Mouse (Mus musculus): ENCODE results near the gene Slc47a1. TPM values are rescaled to one million over a fixed set of nuclear protein-coding genes. Genes with fewer than 3 reads are reported as not detected.
"Not testable (repeated sequence)": the region's sequence is repeated elsewhere in the genome, so short reads cannot be mapped to it uniquely, and the experiment has no call there.

Gene Slc47a1
- polyA plus RNA-seq (2012; rRNA removed) (0.82 and 0.91 TPM in 2 replicates), polyA plus RNA-seq (2014; fragmentation: Nextera tagmentation; extraction: Ambion mirVana) (0.65 and 0.86 TPM in 2 replicates)

DNA sequence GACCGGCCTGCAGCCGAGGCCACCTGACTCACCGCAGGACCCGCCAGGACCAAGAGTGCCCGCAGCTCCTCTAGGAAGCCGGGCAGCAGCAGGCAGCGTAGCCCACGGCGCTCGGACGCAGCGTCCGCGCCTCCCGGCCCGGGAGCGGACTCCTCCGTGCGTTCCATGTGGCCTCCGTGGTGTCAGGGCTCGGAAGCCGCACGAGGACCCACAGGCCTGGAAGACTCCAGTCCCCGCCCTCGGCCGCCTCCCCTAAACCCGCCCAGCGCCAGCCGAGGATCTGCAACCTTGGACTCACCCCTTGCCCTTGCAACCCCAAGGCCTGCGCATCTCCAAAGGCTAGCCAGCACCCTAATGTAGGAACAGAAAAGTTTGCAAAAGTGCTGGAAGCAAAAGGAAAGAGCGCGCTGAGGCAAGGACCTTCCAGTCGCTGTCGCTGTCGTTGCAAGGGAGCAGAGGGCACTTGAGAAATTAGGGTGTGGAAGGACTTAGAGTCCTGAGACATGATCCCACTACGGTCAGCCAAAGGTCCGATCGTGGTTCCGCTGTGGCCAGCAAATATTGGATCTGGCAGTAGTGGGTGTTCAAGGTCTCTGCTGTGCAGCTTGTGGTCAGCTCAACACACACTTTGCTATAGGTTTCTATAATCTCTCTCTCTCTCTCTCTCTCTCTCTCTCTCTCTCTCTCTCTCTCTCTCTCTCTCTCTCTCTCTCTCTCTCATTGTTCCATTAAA, at the start of gene Slc47a1:
Gene Slc47a1 (minus strand): TSS at position 465 of the 733 bp plus-strand sequence.
- Histone ChIP-seq H3K27ac (replicated peaks; ENCODE audit: low read depth, low read length) (no peak within 1 kb of the TSS), H3K9ac (ENCODE audit: low read depth, low read length, severe bottlenecking) (peak within 1 kb of the TSS; percentile 36; the same call in 1 of the 2 replicates), H3K36me3 (ENCODE audit: control insufficient read depth, insufficient read depth, low read length) (no peaks in the 10 kb centered on the region), H3K27me3 (ENCODE audit: control insufficient read depth, insufficient read depth, low read length) (peaks cover 22% of the 10 kb centered on the region), H3K4me1 (ENCODE audit: control insufficient read depth, insufficient read depth, low read length) (peaks cover 5% of the 10 kb centered on the region; the same call in 1 of the 2 replicates), H3K4me2 (replicated peaks; ENCODE audit: low read depth, low read length, severe bottlenecking) (peak within 1 kb of the TSS; percentile 53), H3K4me3 (replicated peaks; ENCODE audit: low read length) (peak within 1 kb of the TSS; percentile 31), H3K9me3 (ENCODE audit: control insufficient read depth, low read length) (no peaks in the 10 kb centered on the region)
- no peak for ATAC-seq (ENCODE audit: low FRiP score, low read depth)
- DNase-seq (ENCODE audit: low spot score) = no peak
- TF ChIP-seq POLR2A (IDR thresholded peaks at IDR 0.05; ENCODE audit: borderline replicate concordance, extremely low read depth, insufficient read depth, insufficient read length) = no peak
- WGBS = 14% methylated on average over 38 of the region's 39 CpGs

DNA sequence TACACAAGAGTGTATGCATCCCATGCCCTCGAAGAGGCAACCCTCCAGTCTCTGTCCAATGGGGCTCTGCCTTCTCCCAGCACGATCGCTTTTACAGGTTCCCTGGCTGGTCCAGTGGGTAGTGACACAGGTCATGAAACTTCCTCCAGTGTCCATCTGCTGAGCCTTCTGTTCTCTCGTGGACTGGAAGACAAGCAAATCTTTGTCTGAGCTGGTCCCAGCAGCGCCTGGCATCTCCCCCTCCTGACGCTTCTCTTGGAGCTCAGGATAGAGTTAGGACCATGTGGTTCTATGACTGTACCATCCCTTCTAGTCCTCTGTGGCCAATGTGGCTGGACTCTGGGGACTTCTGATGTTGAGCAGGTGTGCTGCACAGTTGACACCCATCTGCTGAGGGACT, 41.1 kb upstream of the Slc47a1 start:
- Histone ChIP-seq H3K4me2 (replicated peaks; ENCODE audit: low read depth, low read length, severe bottlenecking) (no peak overlapping the region), H3K27ac (replicated peaks; ENCODE audit: low read depth, low read length) (no peak overlapping the region), H3K4me3 (replicated peaks; ENCODE audit: low read length) (no peak overlapping the region), H3K27me3 (ENCODE audit: control insufficient read depth, insufficient read depth, low read length) (no peaks in the 10 kb centered on the region), H3K9ac (ENCODE audit: low read depth, low read length, severe bottlenecking) (no peak overlapping the region), H3K36me3 (ENCODE audit: control insufficient read depth, insufficient read depth, low read length) (no peaks in the 10 kb centered on the region), H3K9me3 (ENCODE audit: control insufficient read depth, low read length) (no peaks in the 10 kb centered on the region), H3K4me1 (ENCODE audit: control insufficient read depth, insufficient read depth, low read length) (no peaks in the 10 kb centered on the region)
- WGBS = 95% methylated on average over 6 of the region's 6 CpGs
- DNase-seq (ENCODE audit: low spot score) (no peak), ATAC-seq (ENCODE audit: low FRiP score, low read depth) (no peak)
- no peak for TF ChIP-seq POLR2A (IDR thresholded peaks at IDR 0.05; ENCODE audit: borderline replicate concordance, extremely low read depth, insufficient read depth, insufficient read length)

DNA sequence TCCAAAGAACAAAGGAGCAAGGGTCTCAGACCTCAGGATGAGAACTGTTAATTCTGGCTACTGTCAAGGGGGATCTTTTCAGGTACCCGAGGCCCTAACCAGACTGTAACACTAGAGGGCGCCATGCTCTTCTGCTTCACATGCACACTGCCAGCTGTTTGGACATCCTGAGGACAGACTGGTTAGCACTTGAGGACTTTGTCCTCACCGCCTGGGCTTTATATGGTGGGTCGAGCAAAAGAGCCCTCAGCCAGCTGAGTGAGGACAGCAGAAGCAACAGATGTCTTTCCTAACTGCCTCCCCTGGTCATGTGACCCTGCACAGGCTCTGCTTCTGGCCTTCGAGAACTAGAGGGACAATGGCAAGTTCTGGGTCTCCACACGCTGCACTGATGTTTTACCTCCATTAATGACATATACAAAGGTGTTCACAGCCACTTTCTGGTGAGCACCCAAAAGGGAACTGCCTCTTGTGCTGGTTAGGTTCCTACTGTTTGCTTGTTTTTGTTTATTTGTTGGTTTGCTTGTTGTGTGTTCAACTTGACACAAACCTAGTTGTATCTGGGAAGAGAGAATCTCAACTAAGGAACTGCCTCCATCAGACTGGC, 39.9 kb upstream of the Slc47a1 start:
- no peak overlapping the region for H3K27ac ChIP-seq (replicated peaks; ENCODE audit: low read depth, low read length)
- H3K27me3 ChIP-seq (ENCODE audit: control insufficient read depth, insufficient read depth, low read length) = no peaks in the 10 kb centered on the region
- DNase-seq (ENCODE audit: low spot score) (peak; percentile 88), ATAC-seq (ENCODE audit: low FRiP score, low read depth) (peak; percentile 83)
- no peak for TF ChIP-seq POLR2A (IDR thresholded peaks at IDR 0.05; ENCODE audit: borderline replicate concordance, extremely low read depth, insufficient read depth, insufficient read length)
- H3K4me3 ChIP-seq (replicated peaks; ENCODE audit: low read length) = no peak overlapping the region
- WGBS = 23% methylated on average over 6 of the region's 6 CpGs
- no peaks in the 10 kb centered on the region for H3K36me3 ChIP-seq (ENCODE audit: control insufficient read depth, insufficient read depth, low read length)
- no peak overlapping the region for H3K9ac ChIP-seq (ENCODE audit: low read depth, low read length, severe bottlenecking)
- no peaks in the 10 kb centered on the region for H3K9me3 ChIP-seq (ENCODE audit: control insufficient read depth, low read length)
- H3K4me2 ChIP-seq (replicated peaks; ENCODE audit: low read depth, low read length, severe bottlenecking) = no peak overlapping the region
- no peaks in the 10 kb centered on the region for H3K4me1 ChIP-seq (ENCODE audit: control insufficient read depth, insufficient read depth, low read length)

DNA sequence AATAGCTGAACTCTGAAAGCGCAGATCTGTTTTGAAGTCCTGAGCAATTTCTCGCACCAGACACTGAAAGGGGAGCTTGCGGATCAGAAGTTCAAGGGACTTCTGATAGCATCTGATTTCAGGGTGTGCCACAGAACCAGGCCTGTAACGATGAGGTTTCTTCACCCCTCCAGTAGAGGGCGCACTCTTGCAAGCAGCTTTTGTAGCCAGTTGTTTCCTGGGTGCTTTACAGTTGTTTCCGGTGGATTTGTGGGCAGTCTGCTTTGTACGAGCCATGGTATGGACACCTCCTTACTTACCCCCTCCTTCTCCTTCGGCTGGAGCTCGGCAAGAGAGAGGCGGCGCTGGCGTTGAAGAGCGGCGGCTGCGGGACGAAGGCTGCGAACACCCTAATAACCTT, 38.4 kb upstream of the Slc47a1 start:
- not testable (repeated sequence) for DNase-seq (ENCODE audit: low spot score); ATAC-seq (ENCODE audit: low FRiP score, low read depth)

DNA sequence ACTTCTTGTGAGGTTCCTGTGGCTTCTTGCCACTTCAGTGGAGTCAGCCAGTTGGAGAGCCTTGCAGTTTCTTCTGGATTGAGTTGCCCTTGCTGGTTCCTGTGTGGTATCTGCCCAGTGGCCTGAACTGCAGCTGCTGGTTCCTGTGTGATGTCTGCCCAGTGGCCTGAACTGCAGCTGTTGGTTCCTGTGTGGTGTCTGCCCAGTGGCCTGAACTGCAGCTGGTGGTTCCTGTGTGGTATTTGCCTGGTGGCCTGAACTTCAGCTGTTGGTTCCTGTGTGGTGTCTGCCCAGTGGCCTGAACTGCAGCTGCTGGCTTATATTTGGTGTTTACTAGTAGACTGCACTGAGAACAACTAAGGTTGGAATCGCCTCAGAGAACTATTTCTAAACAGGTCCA, 37.3 kb upstream of the Slc47a1 start:
- H3K4me3 ChIP-seq (replicated peaks; ENCODE audit: low read length) = no peak overlapping the region
- H3K36me3 ChIP-seq (ENCODE audit: control insufficient read depth, insufficient read depth, low read length) = no peaks in the 10 kb centered on the region
- no peaks in the 10 kb centered on the region for H3K9me3 ChIP-seq (ENCODE audit: control insufficient read depth, low read length)
- H3K4me2 ChIP-seq (replicated peaks; ENCODE audit: low read depth, low read length, severe bottlenecking) = no peak overlapping the region
- 83% methylated on average over 1 of the region's 1 CpGs for WGBS
- no peak for TF ChIP-seq POLR2A (IDR thresholded peaks at IDR 0.05; ENCODE audit: borderline replicate concordance, extremely low read depth, insufficient read depth, insufficient read length)
- no peak overlapping the region for H3K9ac ChIP-seq (ENCODE audit: low read depth, low read length, severe bottlenecking)
- no peak for DNase-seq (ENCODE audit: low spot score)
- no peak for ATAC-seq (ENCODE audit: low FRiP score, low read depth)
- H3K27me3 ChIP-seq (ENCODE audit: control insufficient read depth, insufficient read depth, low read length) = no peaks in the 10 kb centered on the region
- H3K4me1 ChIP-seq (ENCODE audit: control insufficient read depth, insufficient read depth, low read length) = no peaks in the 10 kb centered on the region
- no peak overlapping the region for H3K27ac ChIP-seq (replicated peaks; ENCODE audit: low read depth, low read length)

More for the DNA sequence above, 38.4 kb upstream of the Slc47a1 start:
- WGBS = 80% methylated on average over 17 of the region's 17 CpGs
- H3K4me3 ChIP-seq (replicated peaks; ENCODE audit: low read length); H3K9me3 ChIP-seq (ENCODE audit: control insufficient read depth, low read length); H3K27me3 ChIP-seq (ENCODE audit: control insufficient read depth, insufficient read depth, low read length); H3K9ac ChIP-seq (ENCODE audit: low read depth, low read length, severe bottlenecking); H3K36me3 ChIP-seq (ENCODE audit: control insufficient read depth, insufficient read depth, low read length); H3K4me1 ChIP-seq (ENCODE audit: control insufficient read depth, insufficient read depth, low read length); H3K27ac ChIP-seq (replicated peaks; ENCODE audit: low read depth, low read length); H3K4me2 ChIP-seq (replicated peaks; ENCODE audit: low read depth, low read length, severe bottlenecking): not testable (repeated sequence)

All from limb, embryonic 14.5 days (tissue).